Mouse (Mus musculus) 416B (cell line): ENCODE measurements around the gene Lpar6.

Source experiments
- DNase-seq: peaks from one replicate; pipeline ENCODE4 v3.0.0; 2011; ENCODE audit warnings: low read depth

The Lpar6 gene

GRCm38 (mm10) chr14:73237848-73238321, at the start of gene Lpar6:
Gene Lpar6, plus strand, starts transcription at chr14:73237895.
- DNase-seq = peak; percentile 91

- DNase-seq = no peak
These were observed 38.6 kb upstream of the Lpar6 start for GRCm38 (mm10) chr14:73199058-73199457.

- no peak for DNase-seq
These were observed 36.2 kb upstream of the Lpar6 start for GRCm38 (mm10) chr14:73201447-73201846.

GRCm38 (mm10) chr14:73204016-73204415, 33.7 kb upstream of the Lpar6 start:
- DNase-seq = no peak

- peak; percentile 24 for DNase-seq
These were observed 28.4 kb upstream of the Lpar6 start for GRCm38 (mm10) chr14:73209262-73209661.

- DNase-seq = no peak
These were observed 27.5 kb upstream of the Lpar6 start for GRCm38 (mm10) chr14:73210196-73210595.

GRCm38 (mm10) chr14:73211477-73211876, 26.2 kb upstream of the Lpar6 start:
- no peak for DNase-seq

GRCm38 (mm10) chr14:73217062-73217461, 20.6 kb upstream of the Lpar6 start:
- DNase-seq = no peak

GRCm38 (mm10) chr14:73222316-73222970, 15.3 kb upstream of the Lpar6 start:
- peak; percentile 67 for DNase-seq

GRCm38 (mm10) chr14:73226346-73226745, 11.3 kb upstream of the Lpar6 start:
- DNase-seq = no peak

GRCm38 (mm10) chr14:73226849-73227248, 10.8 kb upstream of the Lpar6 start:
- DNase-seq = no peak

- peak; percentile 21 for DNase-seq
These were observed 6.3 kb upstream of the Lpar6 start for GRCm38 (mm10) chr14:73231286-73231982.

GRCm38 (mm10) chr14:73234468-73235031, 3.1 kb upstream of the Lpar6 start:
- peak; percentile 37 for DNase-seq

- DNase-seq = peak; percentile 80
These were observed 979 bp downstream of the Lpar6 start for GRCm38 (mm10) chr14:73238498-73239250.

GRCm38 (mm10) chr14:73239291-73239690, 1.6 kb downstream of the Lpar6 start:
- peak; percentile 74 for DNase-seq

GRCm38 (mm10) chr14:73239857-73240256, 2.2 kb downstream of the Lpar6 start:
- peak; percentile 57 for DNase-seq

GRCm38 (mm10) chr14:73244061-73244597, 6.4 kb downstream of the Lpar6 start:
- no peak for DNase-seq

- no peak for DNase-seq
These were observed 12.4 kb downstream of the Lpar6 start for GRCm38 (mm10) chr14:73250056-73250455.

GRCm38 (mm10) chr14:73252276-73252675, 14.6 kb downstream of the Lpar6 start:
- no peak for DNase-seq

GRCm38 (mm10) chr14:73253453-73254251, 16.0 kb downstream of the Lpar6 start:
- DNase-seq = peak; percentile 68

GRCm38 (mm10) chr14:73254412-73254811, 16.7 kb downstream of the Lpar6 start:
- no peak for DNase-seq
